Mouse (Mus musculus): ENCODE data around the gene Aipl1.

- no peak for TF ChIP-seq CTCF (IDR thresholded peaks at IDR 0.05; ENCODE audit: insufficient read depth, low read depth, low read length)
- no peak for TF ChIP-seq POLR2A (IDR thresholded peaks at IDR 0.05; ENCODE audit: insufficient read depth, low read depth, low read length)
Measured at GRCm38 (mm10) chr11:72057166-72057565, 19.9 kb upstream of the Aipl1 start.
